Mouse (Mus musculus): ENCODE results near the gene Akt3. TPM values are rescaled to one million over a fixed set of nuclear protein-coding genes. Genes with fewer than 3 reads are reported as not detected.

Gene Akt3
- polyA plus RNA-seq, 1 experiment from 2014 or later: 17.7 TPM

DNA sequence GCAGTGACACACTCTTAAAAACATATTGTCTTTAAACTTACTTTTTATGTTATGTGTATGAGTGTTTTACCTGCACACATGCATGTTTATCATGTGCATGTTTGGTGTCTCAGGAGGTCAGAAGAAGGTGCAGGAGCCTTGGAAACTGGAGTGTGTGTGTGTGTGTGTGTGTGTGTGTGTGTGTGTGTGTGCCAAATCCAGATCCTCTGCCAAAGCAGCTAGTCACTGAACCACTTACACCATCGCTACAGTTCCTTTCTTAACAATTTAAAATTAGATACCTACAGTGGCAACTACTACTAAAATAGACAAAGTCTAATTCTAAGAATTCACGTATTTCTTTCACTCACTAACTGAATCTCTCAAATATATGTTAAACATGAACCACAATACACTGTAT lies 209.2 kb downstream of the Akt3 start:
- H3K9ac ChIP-seq (ENCODE audit: low read depth, low read length): no peak overlapping the region
- H3K4me2 ChIP-seq (ENCODE audit: low read length): no peak overlapping the region
- H3K27ac ChIP-seq (ENCODE audit: low read depth, low read length): no peak overlapping the region
- 94% methylated on average over 2 of the region's 2 CpGs for WGBS
- H3K4me1 ChIP-seq (ENCODE audit: control insufficient read depth, insufficient read depth, low read depth, low read length): no peaks in the 10 kb centered on the region
- no peak overlapping the region for H3K4me3 ChIP-seq (ENCODE audit: low read length)
- H3K27me3 ChIP-seq (replicated peaks; ENCODE audit: control insufficient read depth, insufficient read depth, low read length): no peaks in the 10 kb centered on the region
- no peaks in the 10 kb centered on the region for H3K36me3 ChIP-seq (ENCODE audit: control insufficient read depth, insufficient read depth, low read length)
- no peaks in the 10 kb centered on the region for H3K9me3 ChIP-seq (ENCODE audit: control insufficient read depth, low read length)
- ATAC-seq: no peak

GRCm38 (mm10) chr1:177046963-177047362 lies 211.0 kb downstream of the Akt3 start:
- H3K36me3 ChIP-seq (ENCODE audit: control insufficient read depth, insufficient read depth, low read length): no peaks in the 10 kb centered on the region
- H3K9ac ChIP-seq (ENCODE audit: low read depth, low read length): no peak overlapping the region
- H3K4me1 ChIP-seq (ENCODE audit: control insufficient read depth, insufficient read depth, low read depth, low read length): no peaks in the 10 kb centered on the region
- H3K27me3 ChIP-seq (replicated peaks; ENCODE audit: control insufficient read depth, insufficient read depth, low read length): no peaks in the 10 kb centered on the region
- H3K4me3 ChIP-seq (ENCODE audit: low read length): no peak overlapping the region
- H3K9me3 ChIP-seq (ENCODE audit: control insufficient read depth, low read length): no peaks in the 10 kb centered on the region
- 78% methylated on average over 2 of the region's 2 CpGs for WGBS
- no peak for ATAC-seq
- no peak overlapping the region for H3K27ac ChIP-seq (ENCODE audit: low read depth, low read length)
- H3K4me2 ChIP-seq (ENCODE audit: low read length): no peak overlapping the region

GRCm38 (mm10) chr1:177045885-177046284 lies 212.1 kb downstream of the Akt3 start:
- Histone ChIP-seq H3K9ac (ENCODE audit: low read depth, low read length) (no peak overlapping the region), H3K36me3 (ENCODE audit: control insufficient read depth, insufficient read depth, low read length) (no peaks in the 10 kb centered on the region), H3K4me2 (ENCODE audit: low read length) (no peak overlapping the region), H3K4me1 (ENCODE audit: control insufficient read depth, insufficient read depth, low read depth, low read length) (no peaks in the 10 kb centered on the region), H3K27me3 (replicated peaks; ENCODE audit: control insufficient read depth, insufficient read depth, low read length) (no peaks in the 10 kb centered on the region), H3K9me3 (ENCODE audit: control insufficient read depth, low read length) (no peaks in the 10 kb centered on the region), H3K27ac (ENCODE audit: low read depth, low read length) (no peak overlapping the region), H3K4me3 (ENCODE audit: low read length) (no peak overlapping the region)
- no peak for ATAC-seq

DNA sequence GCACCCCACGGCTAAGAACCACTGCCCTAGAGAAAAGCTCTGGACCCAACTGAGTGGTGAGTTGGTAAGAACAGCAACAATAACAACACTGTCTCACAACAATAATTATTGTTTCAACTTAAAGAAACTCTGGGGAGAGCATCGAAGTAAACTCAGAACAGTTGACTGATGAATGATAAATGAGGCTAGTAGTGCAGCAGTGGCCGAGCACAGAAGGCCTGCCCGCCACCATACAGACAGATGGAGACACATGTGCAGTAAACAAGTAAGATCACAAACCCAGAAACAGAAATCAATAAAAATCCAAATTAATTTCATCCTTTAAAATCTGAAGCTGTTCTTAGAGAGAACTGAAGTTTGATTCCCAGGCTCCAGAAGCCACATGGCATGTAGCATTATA lies 217.9 kb downstream of the Akt3 start:
- Histone ChIP-seq H3K9ac (ENCODE audit: low read depth, low read length) (no peak overlapping the region), H3K27me3 (replicated peaks; ENCODE audit: control insufficient read depth, insufficient read depth, low read length) (no peaks in the 10 kb centered on the region), H3K4me3 (ENCODE audit: low read length) (no peak overlapping the region), H3K4me2 (ENCODE audit: low read length) (no peak overlapping the region), H3K9me3 (ENCODE audit: control insufficient read depth, low read length) (no peaks in the 10 kb centered on the region), H3K4me1 (ENCODE audit: control insufficient read depth, insufficient read depth, low read depth, low read length) (no peaks in the 10 kb centered on the region), H3K36me3 (ENCODE audit: control insufficient read depth, insufficient read depth, low read length) (no peaks in the 10 kb centered on the region), H3K27ac (ENCODE audit: low read depth, low read length) (no peak overlapping the region)
- ATAC-seq: no peak
- WGBS: 17% methylated on average over 4 of the region's 4 CpGs

GRCm38 (mm10) chr1:177039093-177039674 lies 218.8 kb downstream of the Akt3 start:
- Histone ChIP-seq H3K27ac (ENCODE audit: low read depth, low read length) (no peak overlapping the region), H3K4me2 (ENCODE audit: low read length) (no peak overlapping the region), H3K36me3 (ENCODE audit: control insufficient read depth, insufficient read depth, low read length) (no peaks in the 10 kb centered on the region), H3K27me3 (replicated peaks; ENCODE audit: control insufficient read depth, insufficient read depth, low read length) (no peaks in the 10 kb centered on the region), H3K4me1 (ENCODE audit: control insufficient read depth, insufficient read depth, low read depth, low read length) (no peaks in the 10 kb centered on the region), H3K9me3 (ENCODE audit: control insufficient read depth, low read length) (no peaks in the 10 kb centered on the region), H3K9ac (ENCODE audit: low read depth, low read length) (no peak overlapping the region), H3K4me3 (ENCODE audit: low read length) (no peak overlapping the region)
- no peak for ATAC-seq
- 64% methylated on average over 6 of the region's 6 CpGs for WGBS

DNA sequence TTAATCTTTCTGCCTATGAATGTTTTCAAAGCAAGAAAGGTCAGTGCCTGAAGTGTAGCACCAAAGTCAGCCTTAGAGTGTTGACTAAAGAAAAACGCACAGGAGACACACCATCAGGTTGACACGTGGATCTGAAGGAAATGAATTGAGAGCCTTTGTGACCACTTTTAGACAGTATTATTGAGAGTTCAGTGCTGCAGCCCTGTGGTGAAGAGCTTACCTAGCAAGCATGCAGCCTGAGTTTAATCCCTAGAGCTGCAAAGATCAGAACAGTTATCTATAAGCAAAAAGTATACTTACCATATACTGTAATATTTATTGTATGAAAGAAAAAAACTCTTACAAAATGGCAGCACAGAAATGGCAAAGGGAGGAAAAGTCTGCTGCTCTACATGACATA lies 219.6 kb downstream of the Akt3 start:
- Histone ChIP-seq H3K9me3 (ENCODE audit: control insufficient read depth, low read length) (no peaks in the 10 kb centered on the region), H3K9ac (ENCODE audit: low read depth, low read length) (no peak overlapping the region), H3K4me1 (ENCODE audit: control insufficient read depth, insufficient read depth, low read depth, low read length) (no peaks in the 10 kb centered on the region), H3K4me2 (ENCODE audit: low read length) (no peak overlapping the region), H3K27ac (ENCODE audit: low read depth, low read length) (no peak overlapping the region), H3K4me3 (ENCODE audit: low read length) (no peak overlapping the region), H3K27me3 (replicated peaks; ENCODE audit: control insufficient read depth, insufficient read depth, low read length) (no peaks in the 10 kb centered on the region), H3K36me3 (ENCODE audit: control insufficient read depth, insufficient read depth, low read length) (no peaks in the 10 kb centered on the region)
- ATAC-seq: no peak
- 30% methylated on average over 2 of the region's 2 CpGs for WGBS

GRCm38 (mm10) chr1:177035460-177035859 lies 222.5 kb downstream of the Akt3 start:
- H3K36me3 ChIP-seq (ENCODE audit: control insufficient read depth, insufficient read depth, low read length): no peaks in the 10 kb centered on the region
- H3K9ac ChIP-seq (ENCODE audit: low read depth, low read length): no peak overlapping the region
- WGBS: 70% methylated on average over 2 of the region's 2 CpGs
- no peak overlapping the region for H3K27ac ChIP-seq (ENCODE audit: low read depth, low read length)
- H3K4me1 ChIP-seq (ENCODE audit: control insufficient read depth, insufficient read depth, low read depth, low read length): no peaks in the 10 kb centered on the region
- no peak overlapping the region for H3K4me2 ChIP-seq (ENCODE audit: low read length)
- no peak overlapping the region for H3K4me3 ChIP-seq (ENCODE audit: low read length)
- no peaks in the 10 kb centered on the region for H3K9me3 ChIP-seq (ENCODE audit: control insufficient read depth, low read length)
- H3K27me3 ChIP-seq (replicated peaks; ENCODE audit: control insufficient read depth, insufficient read depth, low read length): no peaks in the 10 kb centered on the region
- ATAC-seq: no peak

DNA sequence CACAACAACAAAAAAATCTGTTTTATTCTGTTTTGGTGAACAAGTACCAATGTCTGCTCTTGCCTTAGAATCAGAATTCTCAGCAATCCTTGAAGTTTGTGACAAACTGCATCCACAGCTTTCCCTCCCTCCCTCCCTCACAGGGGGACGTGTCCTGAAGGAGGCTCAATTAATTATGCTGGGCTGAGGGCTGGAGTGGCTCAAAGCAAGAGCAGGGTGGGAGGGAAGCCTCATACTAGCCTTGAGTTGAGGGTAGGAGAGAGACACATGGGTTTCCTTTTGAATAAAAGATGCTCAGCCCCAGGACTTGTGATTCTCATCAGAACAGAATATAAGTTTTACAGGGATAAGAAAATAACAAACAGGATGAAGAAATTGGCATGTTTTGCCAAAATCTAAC lies 225.8 kb downstream of the Akt3 start:
- Histone ChIP-seq H3K36me3 (ENCODE audit: control insufficient read depth, insufficient read depth, low read length) (no peaks in the 10 kb centered on the region), H3K27ac (ENCODE audit: low read depth, low read length) (no peak overlapping the region), H3K27me3 (replicated peaks; ENCODE audit: control insufficient read depth, insufficient read depth, low read length) (no peaks in the 10 kb centered on the region), H3K4me3 (ENCODE audit: low read length) (no peak overlapping the region), H3K4me2 (ENCODE audit: low read length) (no peak overlapping the region), H3K9me3 (ENCODE audit: control insufficient read depth, low read length) (no peaks in the 10 kb centered on the region), H3K9ac (ENCODE audit: low read depth, low read length) (no peak overlapping the region), H3K4me1 (ENCODE audit: control insufficient read depth, insufficient read depth, low read depth, low read length) (no peaks in the 10 kb centered on the region)
- WGBS: 14% methylated on average over 1 of the region's 1 CpGs
- ATAC-seq: 0 out of 2 replicates have a peak, but pooled peaks have one; percentile 38

DNA sequence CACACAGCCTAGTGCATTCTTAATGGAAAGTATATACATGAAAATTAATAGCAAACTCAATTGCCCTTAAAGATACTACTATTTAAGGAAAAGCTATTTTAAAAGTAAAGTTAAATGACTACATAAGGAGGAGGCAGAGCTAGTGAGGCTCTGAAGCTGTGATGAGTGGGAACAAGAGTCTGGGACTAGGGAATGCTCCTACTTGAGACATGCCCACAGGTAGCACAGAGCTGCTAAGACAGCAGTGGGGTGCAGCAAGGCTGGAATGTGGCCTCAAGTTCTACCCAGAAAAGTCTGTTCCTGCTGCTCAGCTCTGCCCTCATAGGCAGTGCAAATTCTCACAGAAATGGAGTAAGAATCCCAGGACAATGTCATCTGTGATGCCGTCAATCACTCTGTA lies 226.8 kb downstream of the Akt3 start:
- no peak for ATAC-seq
- Histone ChIP-seq H3K4me1 (ENCODE audit: control insufficient read depth, insufficient read depth, low read depth, low read length) (no peaks in the 10 kb centered on the region), H3K9ac (ENCODE audit: low read depth, low read length) (no peak overlapping the region), H3K36me3 (ENCODE audit: control insufficient read depth, insufficient read depth, low read length) (no peaks in the 10 kb centered on the region), H3K27ac (ENCODE audit: low read depth, low read length) (no peak overlapping the region), H3K4me2 (ENCODE audit: low read length) (no peak overlapping the region), H3K4me3 (ENCODE audit: low read length) (no peak overlapping the region), H3K9me3 (ENCODE audit: control insufficient read depth, low read length) (no peaks in the 10 kb centered on the region), H3K27me3 (replicated peaks; ENCODE audit: control insufficient read depth, insufficient read depth, low read length) (no peaks in the 10 kb centered on the region)
- WGBS: 100% methylated on average over 1 of the region's 1 CpGs

- 60% methylated on average over 3 of the region's 3 CpGs for WGBS
- no peaks in the 10 kb centered on the region for H3K4me1 ChIP-seq (ENCODE audit: control insufficient read depth, insufficient read depth, low read depth, low read length)
- no peaks in the 10 kb centered on the region for H3K27me3 ChIP-seq (replicated peaks; ENCODE audit: control insufficient read depth, insufficient read depth, low read length)
- H3K9ac ChIP-seq (ENCODE audit: low read depth, low read length): no peak overlapping the region
- H3K27ac ChIP-seq (ENCODE audit: low read depth, low read length): no peak overlapping the region
- H3K9me3 ChIP-seq (ENCODE audit: control insufficient read depth, low read length): no peaks in the 10 kb centered on the region
- no peak for ATAC-seq
- H3K4me3 ChIP-seq (ENCODE audit: low read length): no peak overlapping the region
- no peak overlapping the region for H3K4me2 ChIP-seq (ENCODE audit: low read length)
- H3K36me3 ChIP-seq (ENCODE audit: control insufficient read depth, insufficient read depth, low read length): no peaks in the 10 kb centered on the region
Measured at GRCm38 (mm10) chr1:177030669-177031068, 227.3 kb downstream of the Akt3 start.

Data from hindbrain, embryonic 16.5 days (tissue).